Mouse (Mus musculus) G1E (cell line): ENCODE results near the gene Plcd3.

ENCODE experiments used
- CTCF ChIP-seq: IDR thresholded peaks from 2 replicates; pipeline ENCODE4 v1.5.1; 2012; ENCODE audit warnings: low read depth, low read length, inconsistent platforms, mixed read lengths
- GATA1 ChIP-seq: IDR thresholded peaks from 2 replicates; pipeline ENCODE4 v1.6.1; 2012; ENCODE audit warnings: borderline replicate concordance, low read length, inconsistent platforms, mixed read lengths
- GATA2 ChIP-seq: IDR thresholded peaks from 2 replicates; pipeline ENCODE4 v1.6.1; 2012; ENCODE audit warnings: low read depth, low read length, inconsistent platforms, borderline replicate concordance
- POLR2AphosphoS5 ChIP-seq: IDR thresholded peaks from 2 replicates; pipeline ENCODE4 v1.6.1; 2012; ENCODE audit warnings: low read depth, low read length, inconsistent platforms; ENCODE audit not compliant: insufficient replicate concordance
- TAL1 ChIP-seq: conservative IDR thresholded peaks from 2 replicates; pipeline ENCODE4 v1.6.1; 2012; ENCODE audit warnings: low read depth, low read length, inconsistent platforms, mixed read lengths

GRCm38 (mm10) chr11:103104469-103104868 is 3.0 kb upstream of the Plcd3 start:
- TF ChIP-seq CTCF = no peak
- no peak for TF ChIP-seq TAL1
- TF ChIP-seq GATA1 = no peak
- no peak for TF ChIP-seq POLR2AphosphoS5
- no peak for TF ChIP-seq GATA2
